Mouse (Mus musculus): ENCODE measurements around the gene Neurog3.

The Neurog3 gene

DNA sequence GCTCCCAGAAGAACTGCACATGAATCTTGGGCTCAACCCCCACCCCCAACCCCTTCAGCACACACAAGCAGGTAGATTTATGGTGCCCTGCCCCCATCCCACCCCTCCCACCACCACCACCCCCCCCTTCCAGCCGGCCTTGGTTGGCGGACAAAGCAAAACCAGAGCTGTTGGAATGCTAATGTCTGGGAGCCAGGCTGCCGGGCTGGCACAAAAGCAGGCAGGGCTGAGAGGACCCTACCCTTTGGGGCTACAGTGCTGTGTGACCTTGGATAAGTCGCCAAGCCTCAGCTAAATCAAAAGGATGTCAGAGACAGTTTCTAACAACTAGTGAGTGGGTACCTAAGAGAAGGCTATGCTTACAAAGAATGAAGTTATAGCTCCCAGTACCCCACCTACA is 4.3 kb downstream of the Neurog3 start:
- DNase-seq (ENCODE audit: low read depth, low spot score): no peak

- DNase-seq (ENCODE audit: low read depth, low spot score): no peak
Observed at GRCm38 (mm10) chr10:62138040-62138439, 5.2 kb downstream of the Neurog3 start.

GRCm38 (mm10) chr10:62143820-62144219 is 10.9 kb downstream of the Neurog3 start, which contains the start of gene Fam241b:
Gene Fam241b (minus strand): TSS chr10:62143920.
- no peak for DNase-seq (ENCODE audit: low read depth, low spot score)

GRCm38 (mm10) chr10:62145957-62146356 is 13.1 kb downstream of the Neurog3 start:
- DNase-seq (ENCODE audit: low read depth, low spot score): no peak

GRCm38 (mm10) chr10:62147466-62148248 is 14.8 kb downstream of the Neurog3 start:
- no peak for DNase-seq (ENCODE audit: low read depth, low spot score)

GRCm38 (mm10) chr10:62149929-62150328 is 17.0 kb downstream of the Neurog3 start:
- DNase-seq (ENCODE audit: low read depth, low spot score): no peak

- DNase-seq (ENCODE audit: low read depth, low spot score): no peak
Observed at GRCm38 (mm10) chr10:62162410-62162809, 29.5 kb downstream of the Neurog3 start.

GRCm38 (mm10) chr10:62172841-62173553 is 40.1 kb downstream of the Neurog3 start:
- no peak for DNase-seq (ENCODE audit: low read depth, low spot score)

DNA sequence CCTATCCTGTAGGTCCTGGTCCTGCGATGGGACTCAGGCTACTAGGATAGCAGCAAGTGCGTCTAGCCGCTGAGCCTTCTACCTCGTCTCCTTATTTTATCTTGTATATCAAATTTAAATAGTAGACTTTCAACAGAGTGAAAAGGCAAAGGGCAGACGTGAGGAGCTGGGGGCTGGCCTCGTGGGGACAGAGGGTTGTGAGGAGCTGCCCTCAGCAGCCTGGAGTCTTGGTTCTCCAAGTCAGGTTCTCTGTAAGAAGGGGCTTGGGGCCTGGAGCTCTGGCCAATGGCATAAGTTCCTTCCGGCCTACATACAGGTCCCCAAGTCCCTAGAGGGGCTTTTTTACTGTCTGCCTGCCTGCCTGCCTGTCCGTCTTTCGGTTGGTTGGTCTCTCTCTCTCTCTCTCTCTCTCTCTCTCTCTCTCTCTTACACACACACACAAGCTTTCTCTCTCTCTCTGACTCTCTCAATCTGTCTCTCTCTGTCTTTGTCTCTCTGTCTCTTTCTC is 41.1 kb downstream of the Neurog3 start:
- no peak for DNase-seq (ENCODE audit: low read depth, low spot score)

DNA sequence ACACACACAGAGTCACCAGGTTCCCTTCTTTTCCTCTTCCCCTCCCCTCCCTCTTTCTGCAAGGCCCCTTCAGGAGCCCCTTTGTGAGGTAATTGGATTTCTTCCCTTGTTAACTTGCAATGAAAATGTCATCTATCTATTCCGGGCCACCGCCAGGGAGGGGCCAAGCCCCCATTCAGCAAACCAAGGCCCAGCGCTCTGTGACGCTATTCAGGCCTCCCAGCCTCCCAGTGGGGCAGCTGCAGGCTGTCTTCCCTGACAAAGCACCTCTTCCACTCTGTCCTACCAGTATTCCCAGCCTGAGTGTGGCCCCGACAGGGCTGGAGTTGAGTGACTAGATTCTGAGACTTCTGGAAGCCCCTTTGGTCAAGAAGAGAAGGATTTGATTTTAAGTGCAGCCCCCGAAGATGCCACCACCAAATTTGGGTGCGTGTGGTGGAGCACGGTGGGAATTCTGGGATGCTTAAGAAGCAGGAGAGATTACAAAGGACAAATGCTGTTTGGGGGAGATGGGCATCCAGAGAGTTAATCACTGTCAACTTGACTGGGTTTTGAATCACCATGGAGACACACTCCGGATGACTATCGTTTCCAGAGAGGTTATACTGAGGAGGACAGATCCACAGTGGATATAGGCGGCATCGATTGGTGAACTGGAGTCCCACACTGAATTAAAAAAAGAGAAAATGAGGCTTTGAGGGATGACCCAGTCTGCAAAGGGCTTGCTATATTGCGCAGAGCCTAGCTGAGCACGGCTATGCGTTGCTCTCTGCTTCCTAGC is 41.8 kb downstream of the Neurog3 start:
- no peak for DNase-seq (ENCODE audit: low read depth, low spot score)

- no peak for DNase-seq (ENCODE audit: low read depth, low spot score)
Observed at GRCm38 (mm10) chr10:62179944-62180343, 47.1 kb downstream of the Neurog3 start.

- no peak for DNase-seq (ENCODE audit: low read depth, low spot score)
Observed at GRCm38 (mm10) chr10:62181701-62182100, 48.8 kb downstream of the Neurog3 start.

GRCm38 (mm10) chr10:62182471-62183014 is 49.7 kb downstream of the Neurog3 start:
- DNase-seq (ENCODE audit: low read depth, low spot score): no peak

GRCm38 (mm10) chr10:62183053-62183452 is 50.2 kb downstream of the Neurog3 start:
- peak; percentile 84 for DNase-seq (ENCODE audit: low read depth, low spot score)

Data from CD4-positive helper T cell, adult 2 months (primary cell).